Mouse (Mus musculus): ENCODE measurements around the gene Ulk4.
"Not testable (repeated sequence)": the region's sequence is repeated elsewhere in the genome, so short reads cannot be mapped to it uniquely, and the experiment has no call there.

Gene Ulk4

GRCm38 (mm10) chr9:121064606-121065355, 212.2 kb downstream of the Ulk4 start:
- DNase-seq (ENCODE audit: low read depth, low spot score) = no peak

- DNase-seq (ENCODE audit: low read depth, low spot score) = no peak
These were observed 214.3 kb downstream of the Ulk4 start for GRCm38 (mm10) chr9:121062671-121063070.

- no peak for DNase-seq (ENCODE audit: low read depth, low spot score)
These were observed 215.0 kb downstream of the Ulk4 start for GRCm38 (mm10) chr9:121061820-121062623.

- DNase-seq (ENCODE audit: low read depth, low spot score) = no peak
These were observed 216.7 kb downstream of the Ulk4 start for GRCm38 (mm10) chr9:121060331-121060730.

- no peak for DNase-seq (ENCODE audit: low read depth, low spot score)
These were observed 217.7 kb downstream of the Ulk4 start for GRCm38 (mm10) chr9:121059286-121059685.

GRCm38 (mm10) chr9:121058538-121058937, 218.5 kb downstream of the Ulk4 start:
- DNase-seq (ENCODE audit: low read depth, low spot score) = no peak

- peak; percentile 27 for DNase-seq (ENCODE audit: low read depth, low spot score)
These were observed 218.9 kb downstream of the Ulk4 start for GRCm38 (mm10) chr9:121058116-121058515.

GRCm38 (mm10) chr9:121057401-121057800, 219.6 kb downstream of the Ulk4 start:
- no peak for DNase-seq (ENCODE audit: low read depth, low spot score)

GRCm38 (mm10) chr9:121056526-121056925, 220.5 kb downstream of the Ulk4 start:
- DNase-seq (ENCODE audit: low read depth, low spot score) = no peak

GRCm38 (mm10) chr9:121056036-121056435, 221.0 kb downstream of the Ulk4 start:
- DNase-seq (ENCODE audit: low read depth, low spot score) = no peak

GRCm38 (mm10) chr9:121045657-121046056, 231.3 kb downstream of the Ulk4 start:
- not testable (repeated sequence) for DNase-seq (ENCODE audit: low read depth, low spot score)

GRCm38 (mm10) chr9:121044471-121045206, 232.4 kb downstream of the Ulk4 start:
- no peak for DNase-seq (ENCODE audit: low read depth, low spot score)

GRCm38 (mm10) chr9:121043021-121043420, 234.0 kb downstream of the Ulk4 start:
- DNase-seq (ENCODE audit: low read depth, low spot score) = no peak

GRCm38 (mm10) chr9:121038396-121038795, 238.6 kb downstream of the Ulk4 start:
- DNase-seq (ENCODE audit: low read depth, low spot score) = no peak

GRCm38 (mm10) chr9:121037975-121038374, 239.0 kb downstream of the Ulk4 start:
- no peak for DNase-seq (ENCODE audit: low read depth, low spot score)

- no peak for DNase-seq (ENCODE audit: low read depth, low spot score)
These were observed 241.7 kb downstream of the Ulk4 start for GRCm38 (mm10) chr9:121035296-121035695.

GRCm38 (mm10) chr9:121033596-121033995, 243.4 kb downstream of the Ulk4 start:
- no peak for DNase-seq (ENCODE audit: low read depth, low spot score)

- no peak for DNase-seq (ENCODE audit: low read depth, low spot score)
These were observed 244.6 kb downstream of the Ulk4 start for GRCm38 (mm10) chr9:121032322-121032964.

GRCm38 (mm10) chr9:121030949-121031348, 246.0 kb downstream of the Ulk4 start:
- DNase-seq (ENCODE audit: low read depth, low spot score) = no peak

GRCm38 (mm10) chr9:121029786-121030185, 247.2 kb downstream of the Ulk4 start:
- DNase-seq (ENCODE audit: low read depth, low spot score) = no peak

- no peak for DNase-seq (ENCODE audit: low read depth, low spot score)
These were observed 253.3 kb downstream of the Ulk4 start for GRCm38 (mm10) chr9:121023526-121024264.

All from skeletal muscle tissue, adult 2 months (tissue).